ENCODE assay signal across 10 mouse cellular contexts in the genomic region with DNA sequence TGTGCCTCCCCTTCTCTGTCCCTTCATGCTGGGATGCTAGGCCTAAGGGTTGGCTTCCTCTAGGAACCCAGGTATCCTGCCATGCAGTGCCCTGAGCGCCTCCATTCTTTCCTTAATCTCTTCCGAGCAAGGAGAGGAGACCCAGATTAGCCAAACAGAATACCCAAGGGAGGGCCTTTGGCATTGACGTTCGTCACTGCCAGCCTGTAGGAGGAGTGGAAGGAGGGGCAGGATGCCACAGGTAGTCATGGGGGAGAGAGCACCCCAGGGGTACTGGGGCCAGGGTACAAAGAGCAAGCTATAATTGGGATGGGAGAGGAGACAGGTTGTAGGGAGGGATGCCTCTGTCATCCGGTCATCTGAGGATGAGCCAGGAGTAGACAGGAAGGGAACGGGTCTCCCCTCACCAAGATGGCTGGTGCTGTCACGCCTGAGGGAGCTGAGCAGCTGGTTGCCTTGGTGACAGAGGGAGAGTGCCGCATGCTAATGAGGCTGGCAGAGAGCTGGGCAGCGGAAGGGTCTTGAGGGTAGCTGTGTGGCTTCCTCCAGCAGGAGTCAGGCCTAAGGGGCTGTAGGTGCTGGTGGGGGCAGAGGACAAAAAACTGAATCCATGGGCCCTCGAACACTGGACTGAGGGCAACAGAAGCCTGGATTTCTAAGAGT. TPM values are rescaled to one million over a fixed set of nuclear protein-coding genes. Genes with fewer than 3 reads are reported as not detected.
DNase-seq lines count a peak whose midpoint lies in the region; ATAC-seq and TF ChIP-seq lines count a peak whose summit lies in the region.
"Had no signal": no experiment of that assay in that cellular context is flagged by ENCODE, and none has a peak within 500 bp of the region (broad histone marks: within the 10 kb centered on the region; RNA-seq: fewer than 3 reads in every experiment).

No protein-coding gene starts in this region.

- H3K27ac ChIP-seq in embryonic facial prominence, embryonic 14.5 days (replicated peaks; ENCODE audit: low read depth, low read length) = no peak overlapping the region
- peak overlapping the region; percentile 80 for H3K27ac ChIP-seq in hindbrain, postnatal 0 days
- H3K27ac ChIP-seq in heart, embryonic 12.5 days (ENCODE audit: poor library complexity, severe bottlenecking) = no peak overlapping the region
- H3K27ac ChIP-seq: macrophage had no signal

- 35% methylated on average over 10 of the region's 10 CpGs for WGBS in embryonic facial prominence, embryonic 14.5 days
- 8% methylated on average over 10 of the region's 10 CpGs for WGBS in hindbrain, postnatal 0 days
- 46% methylated on average over 10 of the region's 10 CpGs for WGBS in heart, embryonic 12.5 days

- H3K4me2 ChIP-seq in embryonic facial prominence, embryonic 14.5 days (ENCODE audit: low read depth, low read length) = no peak overlapping the region
- H3K4me2 ChIP-seq in hindbrain, postnatal 0 days (ENCODE audit: low read depth, low read length) = peak overlapping the region; percentile 33; the same call in 1 of the 2 replicates
- no peak overlapping the region for H3K4me2 ChIP-seq in heart, embryonic 12.5 days

- no peaks in the 10 kb centered on the region for H3K9me3 ChIP-seq in embryonic facial prominence, embryonic 14.5 days (ENCODE audit: control insufficient read depth, low read length)
- H3K9me3 ChIP-seq in hindbrain, postnatal 0 days (ENCODE audit: low read length) = no peaks in the 10 kb centered on the region
- no peaks in the 10 kb centered on the region for H3K9me3 ChIP-seq in heart, embryonic 12.5 days (replicated peaks)

- H3K27me3 ChIP-seq in embryonic facial prominence, embryonic 14.5 days (replicated peaks; ENCODE audit: control insufficient read depth, insufficient read depth, low read length) = no peaks in the 10 kb centered on the region
- H3K27me3 ChIP-seq in hindbrain, postnatal 0 days (ENCODE audit: insufficient read depth, low read length) = no peaks in the 10 kb centered on the region
- H3K27me3 ChIP-seq in heart, embryonic 12.5 days (replicated peaks) = peaks cover 77% of the 10 kb centered on the region

- ATAC-seq in embryonic facial prominence, embryonic 14.5 days (ENCODE audit: low read depth) = peak; percentile 76; the same call in 1 of the 2 replicates
- ATAC-seq in hindbrain, postnatal 0 days = peak; percentile 90
- ATAC-seq in heart, embryonic 12.5 days (ENCODE audit: insufficient number of reproducible peaks, low FRiP score) = no peak

- 0 out of 2 replicates have a peak, but pooled peaks cover 4% of the 10 kb centered on the region for H3K4me1 ChIP-seq in embryonic facial prominence, embryonic 14.5 days (ENCODE audit: control insufficient read depth, insufficient read depth, low read length)
- H3K4me1 ChIP-seq in hindbrain, postnatal 0 days (ENCODE audit: insufficient read depth, low read length) = peaks cover 48% of the 10 kb centered on the region
- H3K4me1 ChIP-seq in heart, embryonic 12.5 days (replicated peaks) = peaks cover 13% of the 10 kb centered on the region

- H3K36me3 ChIP-seq in embryonic facial prominence, embryonic 14.5 days (ENCODE audit: control insufficient read depth, insufficient read depth, low read length) = no peaks in the 10 kb centered on the region
- no peaks in the 10 kb centered on the region for H3K36me3 ChIP-seq in hindbrain, postnatal 0 days (ENCODE audit: insufficient read depth, low read length)
- H3K36me3 ChIP-seq in heart, embryonic 12.5 days = no peaks in the 10 kb centered on the region

- peak; percentile 57 for DNase-seq in right cerebral cortex, postnatal 4 days
- no peak for DNase-seq in right cerebral cortex, postnatal 36 days (ENCODE audit: low spot score in 2 of 2)
- DNase-seq in embryonic facial prominence, embryonic 14.5 days (ENCODE audit: low spot score) = peak; percentile 54
- peak; percentile 90 for DNase-seq in hindbrain, postnatal 0 days (ENCODE audit: low spot score)
- peak; percentile 84 for DNase-seq in retina, embryonic 14.5 days (ENCODE audit: low spot score)
- DNase-seq in adrenal gland, postnatal 14 days = no peak
- DNase-seq: heart, postnatal 14 days; right cerebral cortex, postnatal 25 days had no signal

- H3K4me3 ChIP-seq in embryonic facial prominence, embryonic 14.5 days (ENCODE audit: low read depth, low read length) = no peak overlapping the region
- H3K4me3 ChIP-seq in hindbrain, postnatal 0 days (ENCODE audit: low read length) = no peak overlapping the region
- H3K4me3 ChIP-seq in heart, embryonic 12.5 days = no peak overlapping the region

- H3K9ac ChIP-seq in embryonic facial prominence, embryonic 14.5 days (ENCODE audit: low read depth, low read length) = no peak overlapping the region; the same call in 1 of the 2 replicates
- H3K9ac ChIP-seq in hindbrain, postnatal 0 days (replicated peaks; ENCODE audit: low read length) = peak overlapping the region; percentile 4; the same call in 1 of the 2 replicates
- no peak overlapping the region for H3K9ac ChIP-seq in heart, embryonic 12.5 days

- no peak for TF ChIP-seq CTCF in hindbrain, postnatal 0 days (IDR thresholded peaks at IDR 0.05; ENCODE audit: low read depth)

RNA-seq across cellular contexts. Expression of gene Nrxn2, which starts 27.4 kb away (rescaled TPM):
- 2.3 and 3.4 TPM in 2 replicates for polyA plus RNA-seq in embryonic facial prominence, embryonic 14.5 days (2014; fragmentation: Nextera tagmentation; extraction: Ambion mirVana)
- total RNA-seq in hindbrain, postnatal 0 days (2014; rRNA removed) = 355 and 426 TPM in 2 replicates
- 54.4 and 60.4 TPM in 2 replicates for polyA plus RNA-seq in hindbrain, postnatal 0 days (2015; fragmentation: Nextera tagmentation; extraction: Ambion mirVana)
- polyA plus RNA-seq in heart, embryonic 12.5 days (2016; fragmentation: Nextera tagmentation; extraction: Ambion mirVana) = 0.26 and 0.52 TPM in 2 replicates
- total RNA-seq in adrenal gland, postnatal 14 days (2021) = 7.8 and 9.3 TPM in 2 replicates
- polyA plus RNA-seq: macrophage had no signal

RNA-seq across cellular contexts. Expression of gene Rasgrp2, which starts 46.8 kb away (rescaled TPM):
- polyA plus RNA-seq in embryonic facial prominence, embryonic 14.5 days (2014; fragmentation: Nextera tagmentation; extraction: Ambion mirVana) = 36.2 and 48.2 TPM in 2 replicates
- 250 and 283 TPM in 2 replicates for total RNA-seq in hindbrain, postnatal 0 days (2014; rRNA removed)
- 230 and 252 TPM in 2 replicates for polyA plus RNA-seq in hindbrain, postnatal 0 days (2015; fragmentation: Nextera tagmentation; extraction: Ambion mirVana)
- 43.8 and 45.8 TPM in 2 replicates for polyA plus RNA-seq in heart, embryonic 12.5 days (2016; fragmentation: Nextera tagmentation; extraction: Ambion mirVana)
- 51.5 and 82.7 TPM in 2 replicates for total RNA-seq in adrenal gland, postnatal 14 days (2021)

Comparison
In these comparisons a context has a peak if more than half of its experiments do, and no peak if none do; other contexts are left out.
1. DNase-seq: peak in right cerebral cortex, postnatal 4 days (single experiment), embryonic facial prominence, embryonic 14.5 days (single experiment), hindbrain, postnatal 0 days (single experiment) and retina, embryonic 14.5 days (single experiment); none in right cerebral cortex, postnatal 36 days (0 of 2) and adrenal gland, postnatal 14 days (single experiment).
2. RNA of gene Nrxn2, which starts 27.4 kb away (polyA plus RNA-seq): 54.4 to 60.4 TPM in hindbrain, postnatal 0 days; 2.3 to 3.4 TPM in embryonic facial prominence, embryonic 14.5 days and 0.26 to 0.52 TPM in heart, embryonic 12.5 days; every median in the first group is over 10 times any median in the second.